Mouse (Mus musculus) CH12F3 (cell line): ENCODE measurements around the gene Rab40b.

Experiments
- in situ Hi-C: fragments of 300-500 bp; cut with MboI; formaldehyde crosslinking; loops from 2 replicates; pipeline ENCODE4 v1.14.3; 2020; ENCODE audit warnings: low sequenced_read_pairs

Rab40b gene

GRCm38 (mm10) chr11:121387750-121388553 is at the start of gene Rab40b:
TSS of gene Rab40b (minus strand) at chr11:121388251.
- in situ Hi-C loops: no loop called here

- in situ Hi-C loops: no loop called here
Observed at GRCm38 (mm10) chr11:121437236-121437635, 49.2 kb upstream of the Rab40b start.

GRCm38 (mm10) chr11:121434156-121435155 is 46.4 kb upstream of the Rab40b start, which contains the start of gene Fn3k:
TSS of gene Fn3k (plus strand) at chr11:121434913.
- in situ Hi-C loops: no loop called here

GRCm38 (mm10) chr11:121433397-121433796 is 45.3 kb upstream of the Rab40b start:
- in situ Hi-C loops: no loop called here

- in situ Hi-C loops: no loop called here
Observed at GRCm38 (mm10) chr11:121421553-121422173, 33.6 kb upstream of the Rab40b start.

GRCm38 (mm10) chr11:121420830-121421552 is 32.9 kb upstream of the Rab40b start, which contains the start of gene Fn3krp:
TSS of gene Fn3krp (plus strand) at chr11:121421401.
- in situ Hi-C loops: no loop called here

GRCm38 (mm10) chr11:121420379-121420778 is 32.3 kb upstream of the Rab40b start:
- in situ Hi-C loops: no loop called here

GRCm38 (mm10) chr11:121418932-121419331 is 30.9 kb upstream of the Rab40b start:
- in situ Hi-C loops: no loop called here

- in situ Hi-C loops: no loop called here
Observed at GRCm38 (mm10) chr11:121417971-121418370, 29.9 kb upstream of the Rab40b start.

GRCm38 (mm10) chr11:121415351-121415750 is 27.3 kb upstream of the Rab40b start:
- in situ Hi-C loops: no loop called here

- in situ Hi-C loops: no loop called here
Observed at GRCm38 (mm10) chr11:121414762-121415161, 26.7 kb upstream of the Rab40b start.

GRCm38 (mm10) chr11:121407366-121408155 is 19.5 kb upstream of the Rab40b start:
- in situ Hi-C loops: no loop called here

- in situ Hi-C loops: no loop called here
Observed at GRCm38 (mm10) chr11:121392405-121392804, 4.4 kb upstream of the Rab40b start.

GRCm38 (mm10) chr11:121390793-121391192 is 2.7 kb upstream of the Rab40b start:
- in situ Hi-C loops: no loop called here

GRCm38 (mm10) chr11:121388554-121388945 is 499 bp upstream of the Rab40b start:
- in situ Hi-C loops: no loop called here

- in situ Hi-C loops: no loop called here
Observed at GRCm38 (mm10) chr11:121380294-121380693, 7.8 kb downstream of the Rab40b start.

GRCm38 (mm10) chr11:121378644-121379043 is 9.4 kb downstream of the Rab40b start:
- in situ Hi-C loops: no loop called here

- in situ Hi-C loops: no loop called here
Observed at GRCm38 (mm10) chr11:121373305-121373704, 14.7 kb downstream of the Rab40b start.

- in situ Hi-C loops: no loop called here
Observed at GRCm38 (mm10) chr11:121370337-121370994, 17.6 kb downstream of the Rab40b start.
